Mouse (Mus musculus) embryo, embryonic 10 days (tissue): ENCODE results near the gene Kcne4.

Experiments
- DNase-seq: peaks from one replicate; pipeline ENCODE4 v3.0.0-alpha.2; 2015; ENCODE audit warnings: low spot score

Kcne4 gene

GRCm38 (mm10) chr1:78860056-78860455 is 43.5 kb downstream of the Kcne4 start:
- DNase-seq: no peak

DNA sequence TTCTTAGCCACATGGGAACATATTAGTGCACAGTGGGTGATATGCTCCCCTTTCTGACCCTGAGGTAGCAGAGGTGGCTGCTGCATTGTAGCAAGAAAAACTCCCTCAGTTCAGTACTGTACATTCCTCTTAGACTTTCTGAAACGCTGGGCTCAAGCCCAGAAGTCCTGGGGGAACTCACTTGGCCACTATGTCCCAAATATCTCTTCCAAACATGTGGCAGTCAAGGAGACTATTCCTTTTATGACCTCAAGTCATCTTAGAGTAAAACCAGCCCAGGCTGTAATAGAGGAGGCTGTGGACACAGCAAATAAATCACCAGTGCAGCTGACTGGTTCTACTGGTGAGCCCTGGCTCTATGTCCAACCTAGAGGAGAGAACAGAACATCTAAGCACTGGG is 45.7 kb downstream of the Kcne4 start:
- no peak for DNase-seq

- no peak for DNase-seq
Measured at GRCm38 (mm10) chr1:78863833-78864232, 47.3 kb downstream of the Kcne4 start.

DNA sequence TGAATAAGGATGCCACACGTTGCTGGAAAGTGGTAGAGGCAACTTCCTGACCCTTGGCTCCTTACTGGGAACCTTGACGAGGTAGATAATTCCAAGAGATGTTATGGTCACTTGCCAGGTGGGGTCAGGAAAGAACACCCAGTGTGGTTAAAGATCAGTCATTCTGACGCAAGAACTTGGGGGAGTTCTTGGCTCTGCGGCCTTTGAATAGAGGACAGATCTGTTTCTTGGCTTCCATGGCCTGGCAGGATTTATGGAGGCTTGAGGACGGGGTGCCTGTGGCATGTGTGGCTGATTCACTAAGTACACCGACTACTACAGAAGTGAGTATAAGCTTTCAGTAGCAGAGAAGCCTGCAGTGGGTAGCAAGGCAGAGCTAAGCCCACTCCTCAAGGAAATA is 47.8 kb downstream of the Kcne4 start:
- DNase-seq: no peak

- DNase-seq: no peak
Measured at GRCm38 (mm10) chr1:78864799-78865346, 48.3 kb downstream of the Kcne4 start.

DNA sequence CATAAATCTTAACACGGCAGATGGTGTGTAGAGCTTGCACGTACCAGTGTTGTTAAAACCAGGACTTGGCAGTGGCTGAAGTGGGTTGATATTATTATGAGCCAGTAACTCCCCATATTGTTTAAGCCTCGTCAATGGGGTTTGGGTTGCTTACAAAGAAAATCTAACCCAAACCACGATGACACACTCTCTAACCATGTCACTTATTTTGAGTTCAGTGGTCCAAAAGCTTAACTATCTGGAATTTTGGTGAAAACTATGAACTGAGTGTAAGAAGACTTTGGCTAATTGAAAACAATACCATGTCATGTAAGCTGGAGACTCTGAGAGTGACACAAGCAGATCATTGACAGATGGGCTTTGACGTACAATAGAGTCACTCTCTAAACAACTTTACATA is 49.4 kb downstream of the Kcne4 start:
- DNase-seq: no peak

DNA sequence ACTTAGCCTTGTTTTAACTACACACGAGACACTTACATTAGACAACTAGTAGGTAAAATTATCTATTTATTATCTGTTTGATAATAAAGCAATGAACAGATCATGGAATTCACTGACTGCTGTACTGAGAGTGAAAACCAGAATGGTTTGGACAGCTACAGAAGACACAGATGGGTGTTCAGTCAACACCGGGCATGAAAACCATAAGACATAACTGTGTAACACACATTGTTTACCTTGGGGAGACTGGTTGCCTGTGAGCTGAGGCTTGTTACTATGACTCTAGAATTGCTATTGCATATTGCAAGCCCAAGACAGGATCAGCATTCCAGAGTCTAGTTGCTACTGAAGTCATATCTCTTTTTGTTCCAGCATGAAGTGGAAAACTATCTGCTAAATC is 49.9 kb downstream of the Kcne4 start:
- no peak for DNase-seq
